ENCODE assay signal across 8 mouse cellular contexts in the genomic region with DNA sequence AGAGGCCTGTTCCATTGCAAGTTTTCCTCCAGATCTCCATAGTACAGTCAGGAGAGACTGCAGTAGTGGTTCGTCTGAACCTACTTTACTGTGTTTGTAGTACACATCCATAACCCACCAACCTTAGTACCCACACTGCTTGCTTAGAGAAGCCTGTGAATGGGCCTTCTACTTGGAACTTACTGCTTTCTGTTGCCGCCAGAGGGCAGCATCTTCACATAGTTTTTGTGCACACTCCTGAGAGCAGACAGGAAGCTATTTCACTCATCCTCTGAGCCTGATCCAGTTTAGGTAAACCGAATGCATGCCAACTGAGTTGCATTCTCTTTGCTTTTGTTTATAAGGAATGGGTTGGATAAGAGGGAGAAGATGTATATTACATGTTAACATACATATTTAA.
DNase-seq lines count a peak whose midpoint lies in the region; ATAC-seq and TF ChIP-seq lines count a peak whose summit lies in the region.

No protein-coding gene starts in this region.

- DNase-seq in 416B (ENCODE audit: low read depth) (peak; percentile 82), WW6 (ENCODE audit: low read depth, low spot score) (peak; percentile 33)
- DNase-seq in cerebellum, postnatal 4 days (ENCODE audit: low spot score in 2 of 2) = peak; percentile 67 to 85
- peak; percentile 65 for DNase-seq in gastrocnemius, postnatal 14 days
- peak; percentile 90 for DNase-seq in kidney, postnatal 10 days
- peak; percentile 23 to 29 (median 27) for DNase-seq in liver, embryonic 14.5 days (ENCODE audit: low read depth in 3 of 3, low spot score in 3 of 3)
- DNase-seq in thymus, postnatal 10 days (ENCODE audit: low spot score in 2 of 2) = peak; percentile 48 to 82

- H3K4me1 ChIP-seq in liver, embryonic 14.5 days (replicated peaks; ENCODE audit: control insufficient read depth in 2 of 2, insufficient read depth in 2 of 2, low read length in 1 of 2) = no peaks in the 10 kb centered on the region
- peaks cover 12% of the 10 kb centered on the region for H3K4me1 ChIP-seq in neural tube, embryonic 15.5 days

- no peak overlapping the region for H3K4me2 ChIP-seq in liver, embryonic 14.5 days (ENCODE audit: low read depth)
- H3K4me2 ChIP-seq in neural tube, embryonic 15.5 days = no peak overlapping the region

- peak; percentile 75 for TF ChIP-seq CTCF in liver, embryonic 14.5 days (IDR thresholded peaks at IDR 0.05; ENCODE audit: low read depth)

- intact Hi-C loops in gastrocnemius, postnatal 14 days (cut with DNase I; ENCODE audit: low total_unique reads) = loop anchor here (2.0 to 5.0 kb wide), 2 partner anchors 161 to 627 kb away; no protein-coding TSS in a partner anchor

- H3K27me3 ChIP-seq in liver, embryonic 14.5 days (ENCODE audit: control insufficient read depth, insufficient read depth, low read length) = no peaks in the 10 kb centered on the region
- H3K27me3 ChIP-seq in neural tube, embryonic 15.5 days (replicated peaks) = no peaks in the 10 kb centered on the region

- no peak overlapping the region for H3K27ac ChIP-seq in liver, embryonic 14.5 days
- no peak overlapping the region for H3K27ac ChIP-seq in neural tube, embryonic 15.5 days (replicated peaks)

- no peak for TF ChIP-seq EP300 in liver, embryonic 14.5 days (IDR thresholded peaks at IDR 0.05; ENCODE audit: low read depth)

- no peak overlapping the region for H3K4me3 ChIP-seq in liver, embryonic 14.5 days (ENCODE audit: insufficient read depth in 1 of 2, low read depth in 2 of 2, low read length in 2 of 2)
- no peak overlapping the region for H3K4me3 ChIP-seq in neural tube, embryonic 15.5 days (replicated peaks)

- no peak for ATAC-seq in liver, embryonic 14.5 days (ENCODE audit: insufficient read depth)
- ATAC-seq in neural tube, embryonic 15.5 days (ENCODE audit: low FRiP score) = peak; percentile 86

- WGBS in liver, embryonic 14.5 days (ENCODE audit: insufficient replicate concordance) = 20% methylated on average over 3 of the region's 3 CpGs
- whole genome bisulfite sequencing in neural tube, embryonic 15.5 days = 17% methylated on average over 3 of the region's 3 CpGs

- H3K9me3 ChIP-seq in liver, embryonic 14.5 days (ENCODE audit: control insufficient read depth, low read length) = no peaks in the 10 kb centered on the region
- H3K9me3 ChIP-seq in neural tube, embryonic 15.5 days (replicated peaks) = no peaks in the 10 kb centered on the region

- H3K9ac ChIP-seq in liver, embryonic 14.5 days (replicated peaks) = no peak overlapping the region
- no peak overlapping the region for H3K9ac ChIP-seq in neural tube, embryonic 15.5 days (replicated peaks)

- H3K36me3 ChIP-seq in liver, embryonic 14.5 days (replicated peaks; ENCODE audit: control insufficient read depth, insufficient read depth, low read depth) = no peaks in the 10 kb centered on the region
- no peaks in the 10 kb centered on the region for H3K36me3 ChIP-seq in neural tube, embryonic 15.5 days

Comparison
In these comparisons a context has a peak if more than half of its experiments do, and no peak if none do; other contexts are left out.
1. DNase-seq: peak in every context shown above with its lines; median percentile 90 in kidney, postnatal 10 days; 82 in 416B; 76 in cerebellum, postnatal 4 days; 65 in gastrocnemius, postnatal 14 days; 65 in thymus, postnatal 10 days; 33 in WW6; 27 in liver, embryonic 14.5 days.